Mouse (Mus musculus): ENCODE measurements at regions not wholly inside any gene's neighbourhood (a gene's known extent, or its start where the extent isn't known, plus 50 kb on each side); places are given as distances from the start of the nearest gene placed in this dataset.
A peak's percentile ranks its signal among the peaks of the same experiment; 100 is the strongest.

- no peaks in the 10 kb centered on the region for H3K27me3 ChIP-seq (ENCODE audit: insufficient read depth, low read length)
- 0 out of 2 replicates have a peak, but pooled peaks cover 9% of the 10 kb centered on the region for H3K4me1 ChIP-seq (replicated peaks; ENCODE audit: low read depth, low read length)
- H3K4me3 ChIP-seq (replicated peaks; ENCODE audit: low read length): no peak overlapping the region
- TF ChIP-seq POU5F1 (IDR thresholded peaks at IDR 0.05; ENCODE audit: borderline replicate concordance, low read length) (no peak), NANOG (IDR thresholded peaks at IDR 0.05; ENCODE audit: borderline replicate concordance, low read length) (no peak), CTCF (conservative IDR thresholded peaks at IDR 0.05; ENCODE audit: low read length) (no peak)
- H3K9me3 ChIP-seq (ENCODE audit: low read length): no peaks in the 10 kb centered on the region
- no peaks in the 10 kb centered on the region for H3K36me3 ChIP-seq (ENCODE audit: insufficient read depth, low read length)
These were observed 504.3 kb upstream of the Atp10a start for GRCm38 (mm10) chr7:58151713-58152112.

GRCm38 (mm10) chr7:58184913-58185312, 471.1 kb upstream of the Atp10a start:
- Histone ChIP-seq H3K9me3 (ENCODE audit: low read length) (peaks cover 2% of the 10 kb centered on the region), H3K27me3 (ENCODE audit: insufficient read depth, low read length) (no peaks in the 10 kb centered on the region), H3K4me3 (replicated peaks; ENCODE audit: low read length) (no peak overlapping the region), H3K36me3 (ENCODE audit: insufficient read depth, low read length) (no peaks in the 10 kb centered on the region), H3K4me1 (replicated peaks; ENCODE audit: low read depth, low read length) (no peaks in the 10 kb centered on the region)
- TF ChIP-seq CTCF (conservative IDR thresholded peaks at IDR 0.05; ENCODE audit: low read length) (no peak), NANOG (IDR thresholded peaks at IDR 0.05; ENCODE audit: borderline replicate concordance, low read length) (no peak), POU5F1 (IDR thresholded peaks at IDR 0.05; ENCODE audit: borderline replicate concordance, low read length) (no peak)

DNA sequence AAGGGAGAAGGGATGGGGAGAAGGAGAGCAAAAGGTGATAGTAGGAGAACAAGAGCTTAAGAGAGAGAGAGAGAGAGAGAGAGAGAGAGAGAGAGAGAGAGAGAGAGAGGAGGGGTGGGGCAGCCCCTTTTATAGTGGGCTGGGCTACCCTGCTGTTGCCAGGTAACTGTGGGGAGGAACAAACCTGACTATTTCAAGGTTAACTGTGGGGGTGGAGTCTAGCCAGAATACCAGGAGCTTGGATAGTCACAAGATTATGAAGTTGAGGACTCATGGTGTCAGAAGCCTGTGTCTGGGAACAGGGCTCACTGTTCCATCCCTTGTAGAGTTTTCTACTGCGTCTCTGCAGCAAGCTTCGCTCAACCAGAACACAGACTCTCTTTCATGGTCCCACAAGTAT, 438.2 kb upstream of the Atp10a start:
- H3K9me3 ChIP-seq (ENCODE audit: low read length): no peaks in the 10 kb centered on the region
- H3K27me3 ChIP-seq (ENCODE audit: insufficient read depth, low read length): no peaks in the 10 kb centered on the region
- TF ChIP-seq CTCF (conservative IDR thresholded peaks at IDR 0.05; ENCODE audit: low read length) (no peak), NANOG (IDR thresholded peaks at IDR 0.05; ENCODE audit: borderline replicate concordance, low read length) (no peak), POU5F1 (IDR thresholded peaks at IDR 0.05; ENCODE audit: borderline replicate concordance, low read length) (no peak)
- peaks cover 16% of the 10 kb centered on the region for H3K4me1 ChIP-seq (replicated peaks; ENCODE audit: low read depth, low read length)
- no peak overlapping the region for H3K4me3 ChIP-seq (replicated peaks; ENCODE audit: low read length)
- H3K36me3 ChIP-seq (ENCODE audit: insufficient read depth, low read length): no peaks in the 10 kb centered on the region

DNA sequence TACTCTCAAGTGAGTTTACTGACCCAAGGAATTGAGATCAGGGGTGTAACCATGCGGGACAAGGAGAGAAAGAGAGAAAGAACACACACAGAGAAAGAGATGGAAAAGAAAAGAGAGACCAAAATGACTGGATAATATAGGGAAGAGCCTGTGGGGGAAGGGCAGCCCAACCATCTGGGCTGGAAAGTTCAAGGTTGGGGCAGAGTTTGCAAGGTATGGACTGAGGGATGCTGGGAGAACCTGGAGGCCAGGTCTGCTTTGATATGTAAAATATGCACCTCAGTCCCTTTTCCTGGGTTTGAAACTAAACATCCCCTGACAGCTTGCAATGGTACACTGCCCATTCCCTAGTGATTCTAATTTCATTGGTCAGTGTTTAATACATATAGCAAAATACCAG, 431.2 kb upstream of the Atp10a start:
- Histone ChIP-seq H3K36me3 (ENCODE audit: insufficient read depth, low read length) (no peaks in the 10 kb centered on the region), H3K9me3 (ENCODE audit: low read length) (no peaks in the 10 kb centered on the region), H3K4me3 (replicated peaks; ENCODE audit: low read length) (no peak overlapping the region), H3K27me3 (ENCODE audit: insufficient read depth, low read length) (no peaks in the 10 kb centered on the region), H3K4me1 (replicated peaks; ENCODE audit: low read depth, low read length) (peaks cover 32% of the 10 kb centered on the region)
- no peak for TF ChIP-seq POU5F1 (IDR thresholded peaks at IDR 0.05; ENCODE audit: borderline replicate concordance, low read length)
- TF ChIP-seq CTCF (conservative IDR thresholded peaks at IDR 0.05; ENCODE audit: low read length): no peak
- no peak for TF ChIP-seq NANOG (IDR thresholded peaks at IDR 0.05; ENCODE audit: borderline replicate concordance, low read length)

GRCm38 (mm10) chr7:58225713-58226112, 430.3 kb upstream of the Atp10a start:
- Histone ChIP-seq H3K4me1 (replicated peaks; ENCODE audit: low read depth, low read length) (peaks cover 32% of the 10 kb centered on the region), H3K9me3 (ENCODE audit: low read length) (no peaks in the 10 kb centered on the region), H3K36me3 (ENCODE audit: insufficient read depth, low read length) (no peaks in the 10 kb centered on the region), H3K4me3 (replicated peaks; ENCODE audit: low read length) (no peak overlapping the region), H3K27me3 (ENCODE audit: insufficient read depth, low read length) (no peaks in the 10 kb centered on the region)
- peak; percentile 97 for TF ChIP-seq NANOG (IDR thresholded peaks at IDR 0.05; ENCODE audit: borderline replicate concordance, low read length)
- TF ChIP-seq POU5F1 (IDR thresholded peaks at IDR 0.05; ENCODE audit: borderline replicate concordance, low read length): peak; percentile 74; the same call in 1 of the 2 replicates
- no peak for TF ChIP-seq CTCF (conservative IDR thresholded peaks at IDR 0.05; ENCODE audit: low read length)

DNA sequence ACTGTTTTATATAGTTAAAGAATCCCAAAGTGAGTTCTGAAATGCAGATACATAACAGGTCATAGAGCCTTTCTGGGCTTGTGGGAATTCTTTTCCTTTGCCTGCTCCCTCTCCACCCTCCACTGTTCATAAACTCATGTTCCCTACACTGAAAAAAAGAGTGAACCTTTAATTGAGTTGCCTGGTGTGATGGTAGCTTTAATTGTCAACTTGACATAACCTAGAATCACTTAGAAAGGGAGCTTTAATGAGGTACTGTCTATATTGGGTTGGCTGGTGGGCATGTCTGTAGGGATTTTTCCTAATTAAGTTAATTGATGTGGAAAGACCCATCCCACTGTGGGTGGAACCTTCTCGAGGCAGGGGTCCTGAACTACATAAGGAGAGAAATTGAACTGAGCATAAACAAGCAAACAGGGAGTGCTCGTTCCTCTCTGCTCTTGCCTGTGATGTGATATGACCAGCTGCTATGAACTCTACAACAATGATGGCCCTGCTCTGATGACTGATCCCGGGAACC, 425.7 kb upstream of the Atp10a start:
- no peaks in the 10 kb centered on the region for H3K9me3 ChIP-seq (ENCODE audit: low read length)
- TF ChIP-seq CTCF (conservative IDR thresholded peaks at IDR 0.05; ENCODE audit: low read length) (no peak), POU5F1 (IDR thresholded peaks at IDR 0.05; ENCODE audit: borderline replicate concordance, low read length) (no peak), NANOG (IDR thresholded peaks at IDR 0.05; ENCODE audit: borderline replicate concordance, low read length) (no peak)
- no peaks in the 10 kb centered on the region; the same call in 1 of the 2 replicates for H3K27me3 ChIP-seq (ENCODE audit: insufficient read depth, low read length)
- no peak overlapping the region for H3K4me3 ChIP-seq (replicated peaks; ENCODE audit: low read length)
- no peaks in the 10 kb centered on the region for H3K36me3 ChIP-seq (ENCODE audit: insufficient read depth, low read length)
- H3K4me1 ChIP-seq (replicated peaks; ENCODE audit: low read depth, low read length): peaks cover 18% of the 10 kb centered on the region

- Histone ChIP-seq H3K27me3 (ENCODE audit: insufficient read depth, low read length) (no peaks in the 10 kb centered on the region; the same call in 1 of the 2 replicates), H3K9me3 (ENCODE audit: low read length) (no peaks in the 10 kb centered on the region), H3K4me3 (replicated peaks; ENCODE audit: low read length) (no peak overlapping the region), H3K36me3 (ENCODE audit: insufficient read depth, low read length) (no peaks in the 10 kb centered on the region), H3K4me1 (replicated peaks; ENCODE audit: low read depth, low read length) (peaks cover 14% of the 10 kb centered on the region)
- TF ChIP-seq NANOG (IDR thresholded peaks at IDR 0.05; ENCODE audit: borderline replicate concordance, low read length): no peak
- TF ChIP-seq CTCF (conservative IDR thresholded peaks at IDR 0.05; ENCODE audit: low read length): no peak
- no peak for TF ChIP-seq POU5F1 (IDR thresholded peaks at IDR 0.05; ENCODE audit: borderline replicate concordance, low read length)
These were observed 425.0 kb upstream of the Atp10a start for GRCm38 (mm10) chr7:58230943-58231342.

DNA sequence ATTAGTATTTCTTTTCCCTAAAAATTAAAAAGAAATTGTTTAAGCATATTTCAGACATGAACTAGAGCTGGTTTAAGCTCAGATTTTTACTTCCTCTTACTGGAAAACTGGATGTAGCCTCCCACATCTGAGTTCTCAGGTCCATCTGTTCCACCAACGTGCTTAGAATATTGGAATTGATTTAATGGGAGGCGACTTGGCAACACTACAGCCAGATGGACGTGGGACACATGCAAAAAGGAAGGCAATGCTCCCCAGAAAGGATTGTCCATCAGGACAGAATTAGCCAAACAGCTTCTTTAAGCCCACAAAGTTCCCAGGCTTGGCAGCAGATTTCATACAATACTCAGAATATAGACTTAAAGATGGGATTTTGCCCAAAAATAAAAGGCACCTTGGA, 408.7 kb upstream of the Atp10a start:
- Histone ChIP-seq H3K9me3 (ENCODE audit: low read length) (no peaks in the 10 kb centered on the region), H3K4me3 (replicated peaks; ENCODE audit: low read length) (no peak overlapping the region), H3K36me3 (ENCODE audit: insufficient read depth, low read length) (no peaks in the 10 kb centered on the region), H3K27me3 (ENCODE audit: insufficient read depth, low read length) (no peaks in the 10 kb centered on the region), H3K4me1 (replicated peaks; ENCODE audit: low read depth, low read length) (no peaks in the 10 kb centered on the region)
- no peak for TF ChIP-seq NANOG (IDR thresholded peaks at IDR 0.05; ENCODE audit: borderline replicate concordance, low read length)
- no peak for TF ChIP-seq POU5F1 (IDR thresholded peaks at IDR 0.05; ENCODE audit: borderline replicate concordance, low read length)
- TF ChIP-seq CTCF (conservative IDR thresholded peaks at IDR 0.05; ENCODE audit: low read length): no peak

All from E14TG2a.4 (cell line).